Mouse (Mus musculus) c-Kit-positive CD71-negative TER-119-negative erythroid progenitor cells, embryonic 14.5 days (primary cell): Measurements from ENCODE around the gene Vmp1.
A peak's percentile ranks its signal among the peaks of the same experiment; 100 is the strongest.

Source experiments
- DNase-seq: peaks from one replicate; pipeline ENCODE4 v3.0.0-alpha.2; 2013; ENCODE audit warnings: low read depth

The Vmp1 gene

GRCm38 (mm10) chr11:86585598-86585984 lies 98.0 kb downstream of the Vmp1 start:
- DNase-seq: no peak

- no peak for DNase-seq
Measured at GRCm38 (mm10) chr11:86584898-86585597, 98.6 kb downstream of the Vmp1 start.

GRCm38 (mm10) chr11:86583990-86584897 lies 99.4 kb downstream of the Vmp1 start:
- no peak for DNase-seq

GRCm38 (mm10) chr11:86583313-86583825 lies 100.3 kb downstream of the Vmp1 start:
- no peak for DNase-seq

- DNase-seq: no peak
Measured at GRCm38 (mm10) chr11:86582543-86583260, 100.9 kb downstream of the Vmp1 start.

- no peak for DNase-seq
Measured at GRCm38 (mm10) chr11:86581943-86582542, 101.6 kb downstream of the Vmp1 start.

GRCm38 (mm10) chr11:86581250-86581753 lies 102.3 kb downstream of the Vmp1 start:
- peak; percentile 59 for DNase-seq

GRCm38 (mm10) chr11:86580319-86581113 lies 103.1 kb downstream of the Vmp1 start:
- no peak for DNase-seq

- no peak for DNase-seq
Measured at GRCm38 (mm10) chr11:86579731-86580318, 103.8 kb downstream of the Vmp1 start.

- DNase-seq: no peak
Measured at GRCm38 (mm10) chr11:86578809-86579730, 104.6 kb downstream of the Vmp1 start.

GRCm38 (mm10) chr11:86578106-86578808 lies 105.4 kb downstream of the Vmp1 start:
- no peak for DNase-seq

GRCm38 (mm10) chr11:86577231-86577630 lies 106.4 kb downstream of the Vmp1 start:
- no peak for DNase-seq

GRCm38 (mm10) chr11:86575632-86576378 lies 107.8 kb downstream of the Vmp1 start:
- no peak for DNase-seq

- no peak for DNase-seq
Measured at GRCm38 (mm10) chr11:86574408-86574807, 109.2 kb downstream of the Vmp1 start.

GRCm38 (mm10) chr11:86573646-86574231 lies 109.9 kb downstream of the Vmp1 start:
- DNase-seq: no peak

- DNase-seq: no peak
Measured at GRCm38 (mm10) chr11:86572623-86573022, 111.0 kb downstream of the Vmp1 start.

- no peak for DNase-seq
Measured at GRCm38 (mm10) chr11:86571871-86572270, 111.8 kb downstream of the Vmp1 start.
